Mouse (Mus musculus) MEL (cell line): ENCODE results near the gene Rhbdl3.

Source experiments
- CTCF ChIP-seq, 3 experiments: IDR thresholded peaks in 2 of 3; conservative IDR thresholded peaks in 1 of 3; 2 replicates each; pipeline ENCODE4 v1.5.1; 2011 to 2012; ENCODE audit warnings: low read length in 3 of 3, low read depth in 2 of 3, mild to moderate bottlenecking in 2 of 3, improper control_type of control experiment in 1 of 3, inconsistent platforms in 1 of 3, mixed read lengths in 1 of 3, moderate library complexity in 1 of 3; ENCODE audit not compliant: control insufficient read depth in 1 of 3, insufficient read depth in 1 of 3, poor library complexity in 1 of 3, severe bottlenecking in 1 of 3
- EP300 ChIP-seq, 2 experiments: IDR thresholded peaks; 2 replicates each; pipeline ENCODE4 v1.6.1; 2011; ENCODE audit warnings: improper control_type of control experiment in 2 of 2, low read length in 2 of 2, low read depth in 1 of 2, mild to moderate bottlenecking in 1 of 2
- JUND ChIP-seq: IDR thresholded peaks from 2 replicates; pipeline ENCODE4 v1.6.1; 2011; ENCODE audit warnings: low read depth, mild to moderate bottlenecking, improper control_type of control experiment, low read length
- POLR2A ChIP-seq, 2 experiments: IDR thresholded peaks; 2 replicates each; pipeline ENCODE4 v1.6.1; 2011 to 2012; ENCODE audit warnings: low read length in 2 of 2, mild to moderate bottlenecking in 2 of 2, control low read depth in 1 of 2, improper control_type of control experiment in 1 of 2, low read depth in 1 of 2, moderate library complexity in 1 of 2; ENCODE audit not compliant: control insufficient read depth in 1 of 2, insufficient read depth in 1 of 2, poor library complexity in 1 of 2
- USF2 ChIP-seq, 2 experiments: IDR thresholded peaks; 2 replicates each; pipeline ENCODE4 v1.6.1; 2011 to 2012; ENCODE audit warnings: improper control_type of control experiment in 2 of 2, low read length in 2 of 2, borderline replicate concordance in 1 of 2, inconsistent platforms in 1 of 2, low read depth in 1 of 2, mild to moderate bottlenecking in 1 of 2; ENCODE audit not compliant: insufficient read depth in 1 of 2
- ZNF384 ChIP-seq: IDR thresholded peaks from 2 replicates; pipeline ENCODE4 v1.6.1; 2012; ENCODE audit warnings: low read depth, mild to moderate bottlenecking, inconsistent platforms, low read length, improper control_type of control experiment

- TF ChIP-seq EP300 (IDR thresholded peaks at IDR 0.05; ENCODE audit: low read depth in 1 of 2, low read length in 2 of 2): 0 out of 4 replicates have a peak, but pooled peaks of 1 of the 2 experiments have one; percentile 24
- TF ChIP-seq CTCF (IDR thresholded peaks at IDR 0.05 in 2 of 3, conservative IDR thresholded peaks at IDR 0.05 in 1 of 3; ENCODE audit: control insufficient read depth in 1 of 3, insufficient read depth in 1 of 3, low read depth in 2 of 3, low read length in 3 of 3, poor library complexity in 1 of 3, severe bottlenecking in 1 of 3): no peak
- TF ChIP-seq POLR2A (IDR thresholded peaks at IDR 0.05; ENCODE audit: control insufficient read depth in 1 of 2, insufficient read depth in 1 of 2, low read depth in 1 of 2, low read length in 2 of 2, poor library complexity in 1 of 2): no peak; a peak in 2 of 4 replicates
- TF ChIP-seq JUND: no peak
- no peak for TF ChIP-seq USF2 (IDR thresholded peaks at IDR 0.05; ENCODE audit: borderline replicate concordance in 1 of 2, insufficient read depth in 1 of 2, low read depth in 1 of 2, low read length in 2 of 2)
- no peak for TF ChIP-seq ZNF384
Observed at GRCm38 (mm10) chr11:80391407-80392120, 90.9 kb downstream of the Rhbdl3 start.
